Mouse (Mus musculus) neutrophil, adult 83 days (primary cell): Measurements from ENCODE around the gene Vmn1r73. TPM values are rescaled to one million over a fixed set of nuclear protein-coding genes. Genes with fewer than 3 reads are reported as not detected.

Experiments
- total RNA-seq, 2 experiments: library from RNA; stranded (reverse); gene quantifications; one replicate each; pipeline ENCODE4 v1.2.4; 2023

Vmn1r73 gene
- not detected for total RNA-seq

DNA sequence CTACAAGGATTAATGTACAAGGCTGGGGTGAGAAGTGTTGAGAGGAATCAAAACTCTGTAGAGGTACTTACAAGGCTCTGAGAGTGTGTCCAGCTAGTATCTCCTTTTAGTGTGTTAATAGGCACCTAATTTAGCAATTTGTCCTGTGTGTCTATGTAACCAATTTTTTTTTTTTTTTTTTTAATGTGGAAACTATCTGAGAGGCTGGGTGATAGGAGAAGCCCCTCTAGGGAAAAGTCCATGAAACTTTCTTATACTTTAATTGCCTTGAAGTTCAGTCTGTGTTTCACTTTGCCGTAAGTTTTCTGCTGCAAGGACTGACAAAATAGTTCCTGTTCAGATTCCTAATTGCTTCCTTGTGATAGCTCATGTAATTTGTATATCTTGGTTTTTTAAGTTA lies at the start of gene Vmn1r73:
Gene Vmn1r73, plus strand, starts transcription at position 301 of the 400 bp plus-strand sequence.

Other genes starting within 250 kb of the Vmn1r73 start
- gene Zscan4-ps2, start 216.0 kb upstream of the Vmn1r73 start, total RNA-seq, result not detected
- not detected for gene Zscan4-ps3, start 121.0 kb upstream of the Vmn1r73 start, total RNA-seq
- gene Vmn1r72, start 50.1 kb upstream of the Vmn1r73 start, total RNA-seq, result under 1 TPM; 0.11 to 0.20 TPM
- gene Vmn1r74, start 103.7 kb downstream of the Vmn1r73 start, total RNA-seq, result not detected
- not detected for gene Vmn1r75, start 144.4 kb downstream of the Vmn1r73 start, total RNA-seq
- gene Vmn1r76, start 207.9 kb downstream of the Vmn1r73 start, total RNA-seq, result not detected